Mouse (Mus musculus) cerebellum, adult 2 months (tissue): ENCODE results near the gene Lgi2.

Source experiments
- CTCF ChIP-seq: fragments of 200-500 bp; IDR thresholded peaks from 2 replicates; pipeline ENCODE4 v1.5.1; 2011; ENCODE audit warnings: low read depth, mild to moderate bottlenecking, control low read depth, low read length, moderate library complexity, borderline replicate concordance; ENCODE audit not compliant: insufficient read depth
- POLR2A ChIP-seq: fragments of 200-500 bp; IDR thresholded peaks from 2 replicates; pipeline ENCODE4 v1.6.1; 2011; ENCODE audit warnings: low read length, control low read depth, borderline replicate concordance; ENCODE audit not compliant: insufficient read depth

DNA sequence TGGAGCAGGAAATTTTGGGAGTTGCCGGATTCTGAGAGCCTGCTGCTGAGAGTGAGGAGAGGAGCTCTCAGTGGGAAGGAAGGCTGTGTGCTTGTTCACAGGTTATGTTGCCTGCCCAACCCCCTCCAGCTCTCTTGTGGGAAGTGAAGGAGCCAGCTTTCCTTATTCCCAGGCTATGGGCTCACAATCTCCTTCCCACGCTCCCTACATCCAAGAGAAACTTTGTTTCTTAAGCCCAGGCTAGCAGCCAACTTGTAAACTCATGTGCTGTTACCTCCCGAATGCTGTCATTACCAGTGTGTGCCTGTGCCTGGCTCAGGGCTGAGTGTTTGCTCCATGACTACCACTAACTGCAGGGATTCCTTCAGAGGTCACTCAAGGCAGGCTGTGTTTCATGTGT is 55.2 kb downstream of the Lgi2 start:
- no peak for TF ChIP-seq CTCF
- no peak for TF ChIP-seq POLR2A
